Mouse (Mus musculus) intestine, postnatal 0 days (tissue): ENCODE results near the gene C1qtnf6. TPM values are rescaled to one million over a fixed set of nuclear protein-coding genes. Genes with fewer than 3 reads are reported as not detected.

Experiments
- ATAC-seq: fragments of 200-750 bp; cut with Nextera tagmentation; 2 replicates; pipeline ENCODE4 v1.8.0; 2017; ENCODE audit warnings: mild to moderate bottlenecking, moderate TSS enrichment, moderate library complexity
- H3K27ac ChIP-seq: fragments of 300-500 bp; sonication (generic); 2 replicates; pipeline ENCODE4 v1.5.1; 2014; ENCODE audit warnings: mild to moderate bottlenecking, low read depth, low read length, moderate library complexity
- H3K27me3 ChIP-seq: fragments of 300-500 bp; sonication (generic); replicated peaks from 2 replicates; pipeline ENCODE4 v1.6.1; 2014; ENCODE audit warnings: low read length, mixed read lengths; ENCODE audit not compliant: control insufficient read depth, insufficient read depth
- H3K36me3 ChIP-seq: fragments of 300-500 bp; sonication (generic); 2 replicates; pipeline ENCODE4 v1.6.1; 2014; ENCODE audit warnings: mild to moderate bottlenecking, moderate library complexity; ENCODE audit not compliant: control insufficient read depth, insufficient read depth
- H3K4me1 ChIP-seq: fragments of 300-500 bp; sonication (generic); replicated peaks from 2 replicates; pipeline ENCODE4 v1.6.1; 2014; ENCODE audit warnings: antibody characterized with exemption, low read length, mixed read lengths; ENCODE audit not compliant: control insufficient read depth, insufficient read depth
- H3K4me2 ChIP-seq: fragments of 300-500 bp; sonication (generic); replicated peaks from 2 replicates; pipeline ENCODE4 v1.6.1; 2014; ENCODE audit warnings: low read depth, mild to moderate bottlenecking, moderate library complexity
- H3K4me3 ChIP-seq: fragments of 300-500 bp; sonication (generic); 2 replicates; pipeline ENCODE4 v1.5.1; 2014; ENCODE audit warnings: low read depth, low read length
- H3K9ac ChIP-seq: fragments of 300-500 bp; sonication (generic); 2 replicates; pipeline ENCODE4 v1.6.1; 2014; ENCODE audit warnings: mild to moderate bottlenecking, low read depth, low read length
- H3K9me3 ChIP-seq: fragments of 300-500 bp; sonication (generic); 2 replicates; pipeline ENCODE4 v1.6.1; 2016; ENCODE audit warnings: mixed run types; ENCODE audit not compliant: control insufficient read depth
- CTCF ChIP-seq: sonication (generic); IDR thresholded peaks from 2 replicates; pipeline ENCODE4 v1.5.1; 2016; ENCODE audit warnings: low read depth, mild to moderate bottlenecking, control low read depth, antibody characterized with exemption, moderate library complexity
- WGBS: fragments of 180-500 bp; shearing (Covaris S2); extraction: QIAGEN DNeasy Blood & Tissue Kit; methylation state at CpG from one replicate; pipeline ENCODE4 v1.1.7; 2014; 5-methylcytosine and 5-hydroxymethylcytosine counted together
- polyA plus RNA-seq: library from polyadenylated mRNA; unstranded; fragments of >200 nt; fragmentation: Nextera tagmentation; extraction: Ambion mirVana; gene quantifications from 2 replicates; pipeline ENCODE4 v1.2.1, GENCODE M21; 2015

Gene C1qtnf6
- polyA plus RNA-seq, 1 experiment from 2014 or later, result 16.0 TPM

GRCm38 (mm10) chr15:78554545-78555313 is 23.5 kb upstream of the C1qtnf6 start:
- no peak for ATAC-seq
- Histone ChIP-seq H3K36me3 (no peaks in the 10 kb centered on the region), H3K27me3 (no peaks in the 10 kb centered on the region), H3K27ac (no peak overlapping the region), H3K9me3 (peaks cover 9% of the 10 kb centered on the region; the same call in 1 of the 2 replicates), H3K4me3 (no peak overlapping the region), H3K9ac (no peak overlapping the region), H3K4me1 (no peaks in the 10 kb centered on the region), H3K4me2 (no peak overlapping the region)
- TF ChIP-seq CTCF, result peak; percentile 37
- WGBS, result 63% methylated on average over 25 of the region's 25 CpGs

DNA sequence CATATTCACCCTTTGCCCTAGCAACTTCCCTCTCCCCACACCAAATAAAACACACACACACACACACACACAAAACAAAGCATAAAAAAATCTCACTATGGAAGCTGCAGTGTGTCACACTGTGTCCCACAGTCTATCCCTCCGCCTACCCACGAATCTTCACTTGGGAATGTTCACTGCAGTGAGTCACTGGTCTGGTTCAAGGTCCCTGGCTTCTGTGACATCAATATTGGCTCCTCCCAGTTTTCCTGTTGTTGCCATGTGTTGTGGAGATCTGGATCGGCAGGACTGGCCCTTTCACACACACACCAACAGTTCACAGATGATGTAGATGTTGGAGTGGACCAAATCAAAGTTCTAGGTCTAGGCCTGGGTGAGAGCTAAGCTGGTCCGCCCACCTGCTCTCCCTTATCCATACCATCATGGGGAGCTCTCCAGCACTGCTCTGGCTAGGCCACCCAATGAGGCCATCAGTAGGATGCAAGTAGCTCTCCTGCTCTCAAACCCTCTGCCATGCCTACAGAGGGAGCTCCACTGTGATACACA is 18.0 kb upstream of the C1qtnf6 start:
- Histone ChIP-seq H3K4me1 (no peaks in the 10 kb centered on the region), H3K9ac (no peak overlapping the region), H3K4me3 (no peak overlapping the region), H3K4me2 (no peak overlapping the region), H3K36me3 (no peaks in the 10 kb centered on the region), H3K9me3 (peaks cover 9% of the 10 kb centered on the region; the same call in 1 of the 2 replicates), H3K27me3 (peaks cover 9% of the 10 kb centered on the region; the same call in 1 of the 2 replicates), H3K27ac (no peak overlapping the region)
- WGBS, result 61% methylated on average over 4 of the region's 4 CpGs
- ATAC-seq, result peak; percentile 25; the same call in 1 of the 2 replicates
- TF ChIP-seq CTCF, result 0 out of 2 replicates have a peak, but pooled peaks have one; percentile 13

GRCm38 (mm10) chr15:78548711-78549110 is 17.5 kb upstream of the C1qtnf6 start:
- no peak overlapping the region for H3K4me3 ChIP-seq
- H3K4me2 ChIP-seq, result no peak overlapping the region
- no peak overlapping the region for H3K9ac ChIP-seq
- H3K36me3 ChIP-seq, result no peaks in the 10 kb centered on the region
- no peak overlapping the region for H3K27ac ChIP-seq
- H3K9me3 ChIP-seq, result peaks cover 9% of the 10 kb centered on the region; the same call in 1 of the 2 replicates
- no peaks in the 10 kb centered on the region for H3K4me1 ChIP-seq
- no peak for ATAC-seq
- no peak for TF ChIP-seq CTCF
- WGBS, result 58% methylated on average over 8 of the region's 8 CpGs
- H3K27me3 ChIP-seq, result peaks cover 11% of the 10 kb centered on the region; the same call in 1 of the 2 replicates

DNA sequence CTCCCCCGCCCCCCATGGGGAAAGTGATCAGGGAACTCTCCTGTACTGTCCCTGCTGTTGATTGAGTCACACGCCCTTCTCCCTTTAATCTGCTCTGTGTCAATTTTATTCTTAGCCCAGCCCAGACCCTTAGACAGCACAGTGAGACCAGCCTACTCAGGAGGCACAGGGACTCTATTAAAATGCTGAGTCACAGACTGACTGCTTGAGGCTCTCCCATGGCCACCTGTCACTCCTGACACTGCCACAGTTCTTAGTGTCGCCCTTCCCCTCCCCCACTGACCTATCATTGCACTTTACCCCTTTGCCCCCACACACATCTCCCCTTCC is 17.1 kb upstream of the C1qtnf6 start:
- no peak overlapping the region for H3K4me2 ChIP-seq
- WGBS, result 27% methylated on average over 3 of the region's 3 CpGs
- no peak overlapping the region for H3K27ac ChIP-seq
- TF ChIP-seq CTCF, result no peak
- peak; percentile 62 for ATAC-seq
- no peak overlapping the region for H3K9ac ChIP-seq
- peaks cover 11% of the 10 kb centered on the region; the same call in 1 of the 2 replicates for H3K27me3 ChIP-seq
- H3K36me3 ChIP-seq, result no peaks in the 10 kb centered on the region
- H3K4me3 ChIP-seq, result no peak overlapping the region
- no peaks in the 10 kb centered on the region for H3K4me1 ChIP-seq
- H3K9me3 ChIP-seq, result peaks cover 9% of the 10 kb centered on the region; the same call in 1 of the 2 replicates

DNA sequence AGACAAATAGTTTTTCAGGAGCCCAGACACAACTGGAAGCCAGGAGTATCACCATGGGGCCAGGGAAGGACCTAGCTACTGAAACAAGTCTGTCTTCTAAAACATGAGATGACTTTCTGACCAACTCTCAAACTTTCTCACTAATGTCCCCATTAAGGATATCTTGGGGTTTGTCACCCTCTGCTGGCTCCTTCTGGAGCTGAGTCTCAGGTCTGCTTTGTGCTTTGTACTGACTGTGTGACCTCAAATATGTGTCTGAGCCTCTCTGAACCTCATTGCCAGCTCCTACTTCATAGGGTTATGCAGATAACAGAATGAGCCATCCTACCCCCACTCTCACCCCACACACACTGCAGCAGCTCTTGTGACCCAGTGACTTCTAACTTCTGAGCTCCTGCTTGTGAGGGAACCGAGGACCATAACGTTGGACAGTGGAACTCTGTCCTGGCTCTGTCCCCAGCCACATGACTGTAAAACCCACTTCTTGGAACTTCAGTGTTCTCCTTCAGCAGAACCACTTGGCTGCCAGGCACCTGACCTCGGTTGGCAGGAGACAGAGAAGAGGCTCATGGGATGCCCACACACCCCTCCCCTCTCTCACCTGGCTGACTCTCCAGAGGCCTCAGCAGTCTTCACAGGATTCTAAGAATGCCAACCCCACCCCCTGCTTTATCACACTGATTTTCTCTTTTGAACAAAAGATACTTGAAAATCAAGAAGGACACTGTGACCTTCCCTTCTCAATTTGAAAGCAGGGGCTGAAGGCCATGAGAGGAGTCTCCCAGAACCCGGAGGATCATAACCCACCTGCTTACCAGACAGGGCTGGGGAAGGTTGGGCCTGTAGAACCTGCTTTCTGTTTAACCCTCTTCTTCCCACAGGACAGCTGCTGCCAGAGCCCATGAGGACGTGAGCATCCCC is 16.5 kb upstream of the C1qtnf6 start:
- Histone ChIP-seq H3K36me3 (no peaks in the 10 kb centered on the region), H3K9me3 (peaks cover 9% of the 10 kb centered on the region; the same call in 1 of the 2 replicates), H3K4me1 (no peaks in the 10 kb centered on the region), H3K27me3 (peaks cover 11% of the 10 kb centered on the region; the same call in 1 of the 2 replicates), H3K9ac (no peak overlapping the region), H3K27ac (no peak overlapping the region), H3K4me3 (no peak overlapping the region), H3K4me2 (no peak overlapping the region)
- ATAC-seq, result no peak
- WGBS, result 39% methylated on average over 5 of the region's 5 CpGs
- peak; percentile 72 for TF ChIP-seq CTCF

GRCm38 (mm10) chr15:78546060-78546459 is 14.8 kb upstream of the C1qtnf6 start:
- ATAC-seq, result no peak
- Histone ChIP-seq H3K27me3 (peaks cover 11% of the 10 kb centered on the region; the same call in 1 of the 2 replicates), H3K4me3 (no peak overlapping the region), H3K9me3 (peaks cover 4% of the 10 kb centered on the region; the same call in 1 of the 2 replicates), H3K4me2 (no peak overlapping the region), H3K27ac (no peak overlapping the region), H3K36me3 (no peaks in the 10 kb centered on the region), H3K4me1 (no peaks in the 10 kb centered on the region), H3K9ac (no peak overlapping the region)
- no peak for TF ChIP-seq CTCF
- WGBS, result 71% methylated on average over 4 of the region's 4 CpGs
